Mouse (Mus musculus) ES-E14 (cell line): ENCODE measurements around the gene Polr2j.

ENCODE experiments used
- CHD2 ChIP-seq: IDR thresholded peaks from 2 replicates; pipeline ENCODE4 v1.6.1; 2014; ENCODE audit warnings: mild to moderate bottlenecking, low read depth, low read length, inconsistent platforms
- HCFC1 ChIP-seq: IDR thresholded peaks from 2 replicates; pipeline ENCODE4 v1.6.1; 2012; ENCODE audit warnings: low read length, inconsistent platforms, borderline replicate concordance; ENCODE audit not compliant: insufficient read depth
- MAFK ChIP-seq: IDR thresholded peaks from 2 replicates; pipeline ENCODE4 v1.6.1; 2014; ENCODE audit warnings: mild to moderate bottlenecking, low read depth, low read length, inconsistent platforms; ENCODE audit not compliant: insufficient read depth
- ZC3H11A ChIP-seq: IDR thresholded peaks from 2 replicates; pipeline ENCODE4 v1.6.1; 2012; ENCODE audit warnings: low read depth, mild to moderate bottlenecking, inconsistent platforms, low read length, borderline replicate concordance
- ZNF384 ChIP-seq: IDR thresholded peaks from 2 replicates; pipeline ENCODE4 v1.6.1; 2012; ENCODE audit warnings: low read depth, low read length, inconsistent platforms

- TF ChIP-seq ZNF384 (no peak), CHD2 (no peak), HCFC1 (no peak), MAFK (no peak), ZC3H11A (no peak)
Measured at GRCm38 (mm10) chr5:136139393-136139792, 23.0 kb downstream of the Polr2j start.
